Mouse (Mus musculus) intestine, postnatal 0 days (tissue): Measurements from ENCODE around the gene Nkx1-1. TPM values are rescaled to one million over a fixed set of nuclear protein-coding genes. Genes with fewer than 3 reads are reported as not detected.

Experiments used
- ATAC-seq: fragments of 200-750 bp; cut with Nextera tagmentation; 2 replicates; pipeline ENCODE4 v1.8.0; 2017; ENCODE audit warnings: mild to moderate bottlenecking, moderate TSS enrichment, moderate library complexity
- H3K27ac ChIP-seq: fragments of 300-500 bp; sonication (generic); 2 replicates; pipeline ENCODE4 v1.5.1; 2014; ENCODE audit warnings: mild to moderate bottlenecking, low read depth, low read length, moderate library complexity
- H3K27me3 ChIP-seq: fragments of 300-500 bp; sonication (generic); replicated peaks from 2 replicates; pipeline ENCODE4 v1.6.1; 2014; ENCODE audit warnings: low read length, mixed read lengths; ENCODE audit not compliant: control insufficient read depth, insufficient read depth
- H3K36me3 ChIP-seq: fragments of 300-500 bp; sonication (generic); 2 replicates; pipeline ENCODE4 v1.6.1; 2014; ENCODE audit warnings: mild to moderate bottlenecking, moderate library complexity; ENCODE audit not compliant: control insufficient read depth, insufficient read depth
- H3K4me1 ChIP-seq: fragments of 300-500 bp; sonication (generic); replicated peaks from 2 replicates; pipeline ENCODE4 v1.6.1; 2014; ENCODE audit warnings: antibody characterized with exemption, low read length, mixed read lengths; ENCODE audit not compliant: control insufficient read depth, insufficient read depth
- H3K4me2 ChIP-seq: fragments of 300-500 bp; sonication (generic); replicated peaks from 2 replicates; pipeline ENCODE4 v1.6.1; 2014; ENCODE audit warnings: low read depth, mild to moderate bottlenecking, moderate library complexity
- H3K4me3 ChIP-seq: fragments of 300-500 bp; sonication (generic); 2 replicates; pipeline ENCODE4 v1.5.1; 2014; ENCODE audit warnings: low read depth, low read length
- H3K9ac ChIP-seq: fragments of 300-500 bp; sonication (generic); 2 replicates; pipeline ENCODE4 v1.6.1; 2014; ENCODE audit warnings: mild to moderate bottlenecking, low read depth, low read length
- H3K9me3 ChIP-seq: fragments of 300-500 bp; sonication (generic); 2 replicates; pipeline ENCODE4 v1.6.1; 2016; ENCODE audit warnings: mixed run types; ENCODE audit not compliant: control insufficient read depth
- CTCF ChIP-seq: sonication (generic); IDR thresholded peaks from 2 replicates; pipeline ENCODE4 v1.5.1; 2016; ENCODE audit warnings: low read depth, mild to moderate bottlenecking, control low read depth, antibody characterized with exemption, moderate library complexity
- WGBS: fragments of 180-500 bp; shearing (Covaris S2); extraction: QIAGEN DNeasy Blood & Tissue Kit; methylation state at CpG from one replicate; pipeline ENCODE4 v1.1.7; 2014; 5-methylcytosine and 5-hydroxymethylcytosine counted together
- polyA plus RNA-seq: library from polyadenylated mRNA; unstranded; fragments of >200 nt; fragmentation: Nextera tagmentation; extraction: Ambion mirVana; gene quantifications from 2 replicates; pipeline ENCODE4 v1.2.1, GENCODE M21; 2015

Nkx1-1 gene
- polyA plus RNA-seq = not detected in 2 replicates

- H3K27me3 ChIP-seq = peaks cover 98% of the 10 kb centered on the region
- H3K9me3 ChIP-seq = no peaks in the 10 kb centered on the region
- H3K4me3 ChIP-seq = peak within 1 kb of the TSS; percentile 14; the same call in 1 of the 2 replicates
- ATAC-seq = no peak
- H3K27ac ChIP-seq = no peak within 1 kb of the TSS
- no peak within 1 kb of the TSS for H3K9ac ChIP-seq
- TF ChIP-seq CTCF = no peak
- 1% methylated on average over 89 of the region's 90 CpGs for WGBS
- no peaks in the 10 kb centered on the region for H3K4me1 ChIP-seq
- peak within 1 kb of the TSS; percentile 47 for H3K4me2 ChIP-seq
- H3K36me3 ChIP-seq = no peaks in the 10 kb centered on the region
These were observed at the start of gene Nkx1-1 for GRCm38 (mm10) chr5:33433201-33434138. Gene Nkx1-1, minus strand, starts transcription at chr5:33433976.

DNA sequence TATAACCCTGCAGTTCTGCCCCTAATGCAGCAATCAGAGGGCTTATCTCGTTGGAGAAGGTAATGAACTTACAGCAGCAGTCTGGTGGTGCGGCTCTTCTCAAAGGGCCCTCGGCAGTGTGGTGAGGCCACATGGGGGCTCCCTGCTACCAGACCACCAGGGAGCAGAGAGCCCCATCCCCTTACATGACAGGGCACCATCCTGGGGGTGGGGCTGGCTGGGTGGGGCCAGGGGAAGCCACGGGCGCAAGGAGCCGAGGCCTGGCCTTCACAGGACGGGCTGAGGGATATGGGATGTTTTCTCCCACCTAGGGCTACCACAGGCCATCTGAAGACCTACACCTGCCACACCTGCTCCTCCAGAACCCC lies 47.5 kb upstream of the Nkx1-1 start:
- no peaks in the 10 kb centered on the region for H3K27me3 ChIP-seq
- no peak for ATAC-seq
- no peaks in the 10 kb centered on the region for H3K36me3 ChIP-seq
- H3K27ac ChIP-seq = no peak overlapping the region
- no peak for TF ChIP-seq CTCF
- H3K4me3 ChIP-seq = no peak overlapping the region
- peak overlapping the region; percentile 38 for H3K4me2 ChIP-seq
- no peaks in the 10 kb centered on the region for H3K9me3 ChIP-seq
- 0 out of 2 replicates have a peak, but pooled peaks cover 2% of the 10 kb centered on the region for H3K4me1 ChIP-seq
- 15% methylated on average over 7 of the region's 7 CpGs for WGBS
- H3K9ac ChIP-seq = no peak overlapping the region

- TF ChIP-seq CTCF = no peak
- peak overlapping the region; percentile 38 for H3K4me2 ChIP-seq
- H3K27ac ChIP-seq = no peak overlapping the region
- no peaks in the 10 kb centered on the region for H3K36me3 ChIP-seq
- peak; percentile 77 for ATAC-seq
- H3K27me3 ChIP-seq = no peaks in the 10 kb centered on the region
- H3K9ac ChIP-seq = no peak overlapping the region
- WGBS = 35% methylated on average over 26 of the region's 26 CpGs
- no peaks in the 10 kb centered on the region for H3K9me3 ChIP-seq
- no peak overlapping the region for H3K4me3 ChIP-seq
- 0 out of 2 replicates have a peak, but pooled peaks cover 2% of the 10 kb centered on the region for H3K4me1 ChIP-seq
These were observed 47.0 kb upstream of the Nkx1-1 start for GRCm38 (mm10) chr5:33480582-33481317.

- no peak overlapping the region for H3K4me3 ChIP-seq
- H3K9me3 ChIP-seq = no peaks in the 10 kb centered on the region
- no peak overlapping the region for H3K27ac ChIP-seq
- ATAC-seq = no peak
- no peak for TF ChIP-seq CTCF
- no peak overlapping the region for H3K4me2 ChIP-seq
- WGBS = 42% methylated on average over 11 of the region's 11 CpGs
- no peaks in the 10 kb centered on the region for H3K27me3 ChIP-seq
- no peaks in the 10 kb centered on the region for H3K36me3 ChIP-seq
- H3K4me1 ChIP-seq = no peaks in the 10 kb centered on the region
- no peak overlapping the region for H3K9ac ChIP-seq
These were observed 31.7 kb upstream of the Nkx1-1 start for GRCm38 (mm10) chr5:33465464-33465863.

DNA sequence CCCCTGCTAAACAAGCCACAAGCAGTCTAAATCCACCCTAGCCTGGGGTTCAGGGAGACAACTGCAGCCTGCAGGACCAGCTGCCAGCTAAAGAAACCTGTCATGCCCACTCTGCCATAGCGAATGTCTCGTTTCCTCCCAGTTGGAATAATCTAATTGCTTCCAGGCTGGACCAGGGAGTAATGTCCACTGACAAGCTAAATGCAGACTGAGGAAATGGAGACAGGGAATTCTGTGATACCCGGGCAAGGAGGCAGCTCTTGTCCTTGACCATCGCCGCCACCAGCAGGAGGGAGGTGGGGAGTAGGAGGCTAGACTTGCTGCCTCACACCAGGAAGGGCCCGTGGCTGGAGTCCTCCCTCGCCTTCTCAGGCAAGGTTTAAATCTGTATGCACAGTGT lies 30.6 kb upstream of the Nkx1-1 start:
- Histone ChIP-seq H3K4me1 (no peaks in the 10 kb centered on the region), H3K4me3 (no peak overlapping the region), H3K36me3 (no peaks in the 10 kb centered on the region), H3K27me3 (no peaks in the 10 kb centered on the region), H3K4me2 (no peak overlapping the region), H3K9ac (no peak overlapping the region), H3K9me3 (no peaks in the 10 kb centered on the region), H3K27ac (no peak overlapping the region)
- 65% methylated on average over 7 of the region's 7 CpGs for WGBS
- TF ChIP-seq CTCF = no peak
- no peak for ATAC-seq

DNA sequence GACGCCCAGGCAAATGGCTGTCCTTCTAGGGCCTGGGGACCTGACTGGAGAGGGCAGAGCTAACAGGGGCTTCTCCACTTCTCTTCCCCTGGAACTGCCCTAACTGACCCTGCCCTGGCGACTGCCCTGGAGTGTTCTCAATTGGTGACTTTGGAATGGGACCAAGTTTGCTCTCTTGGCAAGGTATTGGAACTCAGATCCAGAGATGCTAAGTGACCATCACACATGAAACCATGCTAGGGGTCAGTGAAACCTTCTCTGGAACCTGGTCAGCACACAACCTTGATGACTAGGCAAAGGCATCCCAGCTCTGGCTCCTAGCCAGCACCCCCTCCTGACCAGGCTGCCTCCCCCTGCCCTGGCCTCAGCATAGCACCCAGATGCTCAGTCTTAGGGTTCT lies 25.3 kb upstream of the Nkx1-1 start:
- no peak for ATAC-seq
- H3K9ac ChIP-seq = no peak overlapping the region
- no peak overlapping the region for H3K4me2 ChIP-seq
- no peaks in the 10 kb centered on the region for H3K27me3 ChIP-seq
- no peaks in the 10 kb centered on the region; the same call in 1 of the 2 replicates for H3K4me1 ChIP-seq
- H3K36me3 ChIP-seq = no peaks in the 10 kb centered on the region
- H3K27ac ChIP-seq = no peak overlapping the region
- no peak overlapping the region for H3K4me3 ChIP-seq
- TF ChIP-seq CTCF = no peak
- 61% methylated on average over 2 of the region's 2 CpGs for WGBS
- H3K9me3 ChIP-seq = no peaks in the 10 kb centered on the region
